Mouse (Mus musculus) small intestine, adult 2 months (tissue): ENCODE measurements around the gene Tecpr2. TPM values are rescaled to one million over a fixed set of nuclear protein-coding genes. Genes with fewer than 3 reads are reported as not detected.

Source experiments
- H3K27ac ChIP-seq: fragments of 200-500 bp; 2 replicates; pipeline ENCODE4 v1.5.1; 2012; ENCODE audit warnings: low read depth, low read length, control low read depth, inconsistent platforms; ENCODE audit not compliant: insufficient read depth
- H3K27me3 ChIP-seq: fragments of 200-500 bp; 2 replicates; pipeline ENCODE4 v1.6.1; 2012; ENCODE audit warnings: mild to moderate bottlenecking, moderate library complexity, low read length, inconsistent platforms; ENCODE audit not compliant: control insufficient read depth, insufficient read depth
- H3K36me3 ChIP-seq: fragments of 200-500 bp; 2 replicates; pipeline ENCODE4 v1.6.1; 2012; ENCODE audit warnings: mild to moderate bottlenecking, low read length, control low read depth, inconsistent platforms; ENCODE audit not compliant: control insufficient read depth, insufficient read depth
- H3K4me1 ChIP-seq: fragments of 200-500 bp; 2 replicates; pipeline ENCODE4 v1.6.1; 2012; ENCODE audit warnings: low read length, inconsistent platforms, mixed read lengths; ENCODE audit not compliant: control insufficient read depth, insufficient read depth, insufficient read length
- H3K4me3 ChIP-seq: fragments of 200-500 bp; 2 replicates; pipeline ENCODE4 v1.5.1; 2012; ENCODE audit warnings: low read depth, mild to moderate bottlenecking, control low read depth, inconsistent platforms, low read length, moderate library complexity
- CTCF ChIP-seq: fragments of 200-500 bp; IDR thresholded peaks from 2 replicates; pipeline ENCODE4 v1.5.1; 2012; ENCODE audit warnings: low read depth, mild to moderate bottlenecking, control low read depth, inconsistent platforms, low read length, moderate library complexity, mixed read lengths; ENCODE audit not compliant: insufficient replicate concordance, insufficient read length; ENCODE audit errors: extremely low read depth
- POLR2A ChIP-seq: fragments of 200-500 bp; IDR thresholded peaks from 2 replicates; pipeline ENCODE4 v1.6.1; 2012; ENCODE audit warnings: low read depth, mild to moderate bottlenecking, control low read depth, inconsistent platforms, low read length, moderate library complexity
- WGBS: fragments of 180-500 bp; shearing (Covaris S2); methylation state at CpG from one replicate; pipeline ENCODE4 v1.1.7; 2018; 5-methylcytosine and 5-hydroxymethylcytosine counted together
- polyA plus RNA-seq: library from polyadenylated mRNA; depleted of rRNA; stranded (reverse); fragments of >200 nt; gene quantifications from 2 replicates; pipeline ENCODE4 v1.2.3, GENCODE M21; 2012

The Tecpr2 gene
- polyA plus RNA-seq, 1 experiment, result 2.2 TPM

DNA sequence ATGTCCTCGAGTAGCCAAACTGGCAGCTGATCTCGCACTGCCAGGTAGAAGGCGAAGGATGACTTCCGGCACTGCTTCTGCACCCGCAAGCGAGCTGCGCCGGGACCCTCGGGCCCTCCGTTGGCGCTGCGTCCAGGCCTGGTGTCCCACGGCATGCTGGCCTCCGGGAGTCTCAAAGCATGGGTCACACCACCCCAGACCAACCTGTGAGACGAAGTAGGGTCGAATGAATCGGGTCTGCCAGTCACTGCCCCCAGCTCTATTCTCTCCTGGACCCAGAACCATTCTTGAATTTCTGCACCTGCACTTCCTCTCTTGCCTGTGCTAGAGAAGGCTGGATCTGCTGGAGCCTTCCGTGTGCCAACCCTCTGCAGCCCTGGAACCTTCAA lies 88.3 kb downstream of the Tecpr2 start:
- peak overlapping the region; percentile 96 for H3K4me3 ChIP-seq
- H3K36me3 ChIP-seq, result peaks cover 30% of the 10 kb centered on the region
- WGBS, result 96% methylated on average over 18 of the region's 18 CpGs
- peaks cover 34% of the 10 kb centered on the region for H3K4me1 ChIP-seq
- H3K27ac ChIP-seq, result no peak overlapping the region
- no peaks in the 10 kb centered on the region for H3K27me3 ChIP-seq
- TF ChIP-seq CTCF (no peak), POLR2A (no peak)

DNA sequence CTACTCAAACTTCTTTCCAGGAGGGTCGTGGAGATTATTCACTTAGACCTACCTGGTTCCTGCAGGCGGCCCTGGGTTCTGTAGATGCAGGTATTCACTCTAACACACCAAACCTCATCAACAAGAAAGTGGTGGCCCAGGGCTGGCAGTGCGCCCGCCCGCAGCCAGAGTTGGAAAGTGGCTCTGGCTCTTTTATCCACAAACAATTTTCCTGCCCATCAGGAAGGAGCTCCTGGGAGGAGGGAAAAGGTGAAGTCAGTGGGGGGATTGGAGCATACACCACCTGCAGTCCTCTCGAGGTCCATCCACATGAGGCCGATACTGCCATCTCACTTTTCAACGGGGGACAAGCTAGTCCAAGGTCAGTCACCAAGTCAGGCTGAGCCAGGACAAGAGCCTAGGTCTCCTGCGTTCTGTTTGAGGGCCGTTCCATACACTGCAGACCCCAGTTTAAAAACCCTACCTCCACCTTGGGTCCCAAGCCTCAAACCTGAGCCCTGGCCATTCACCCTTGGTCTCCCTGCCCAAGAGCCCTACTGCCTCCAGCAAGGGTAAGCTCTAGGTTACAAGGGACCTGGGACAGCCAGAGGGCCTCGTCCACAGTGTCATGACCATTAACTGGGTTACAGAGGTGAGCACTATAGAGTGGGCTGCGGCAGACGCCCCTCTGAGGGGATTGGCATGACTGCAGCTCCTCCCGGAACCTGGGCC lies 89.0 kb downstream of the Tecpr2 start:
- Histone ChIP-seq H3K4me1 (peaks cover 38% of the 10 kb centered on the region), H3K4me3 (peak overlapping the region; percentile 96), H3K27ac (peak overlapping the region; percentile 91), H3K27me3 (no peaks in the 10 kb centered on the region), H3K36me3 (peaks cover 30% of the 10 kb centered on the region)
- TF ChIP-seq POLR2A, result no peak
- TF ChIP-seq CTCF, result no peak
- 39% methylated on average over 14 of the region's 14 CpGs for WGBS

DNA sequence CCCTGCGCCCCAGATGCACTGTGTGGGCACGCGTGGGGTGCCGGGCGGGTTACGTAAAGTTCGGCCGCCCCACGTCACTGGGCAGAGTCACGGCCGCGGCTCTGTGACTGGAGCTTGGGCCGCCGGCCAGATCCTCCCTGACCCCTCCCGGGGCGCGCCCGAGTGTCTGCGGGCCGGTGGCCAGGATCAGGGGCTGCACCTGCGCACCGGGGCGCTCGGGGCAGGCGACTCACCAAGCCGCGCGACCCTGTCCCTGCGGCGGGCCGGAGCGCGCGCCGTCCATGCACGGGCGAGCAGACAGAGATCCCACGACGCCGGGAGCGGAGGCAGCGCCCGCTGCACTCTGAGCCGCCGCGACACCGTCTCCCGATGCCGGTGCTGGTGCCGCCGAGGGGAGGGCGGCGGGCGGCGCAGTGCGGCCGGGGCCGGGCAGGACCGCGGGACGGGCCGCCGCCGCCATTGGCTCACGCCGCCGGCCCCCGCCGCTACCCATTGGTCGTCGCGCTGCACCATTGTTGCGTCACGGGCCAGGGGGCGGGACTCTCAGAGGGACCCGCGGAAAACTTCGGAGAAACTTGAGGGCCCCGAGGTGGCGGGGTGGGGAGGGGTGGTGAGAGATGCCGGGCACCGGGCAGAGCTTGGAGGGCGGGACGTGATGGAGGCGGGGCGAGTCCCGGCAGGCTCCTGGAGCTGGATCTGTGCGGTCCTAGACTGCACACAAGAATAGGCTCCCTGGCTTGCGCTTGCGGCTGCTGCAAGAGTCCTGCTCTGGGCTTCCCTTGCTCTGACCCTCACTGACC lies 89.7 kb downstream of the Tecpr2 start, which contains the start of gene Ankrd9:
Gene Ankrd9 (minus strand): TSS at position 434 of the 800 bp plus-strand sequence.
- peak within 1 kb of the TSS; percentile 91 for H3K27ac ChIP-seq
- under 1% methylated on average over 88 of the region's 90 CpGs for WGBS

DNA sequence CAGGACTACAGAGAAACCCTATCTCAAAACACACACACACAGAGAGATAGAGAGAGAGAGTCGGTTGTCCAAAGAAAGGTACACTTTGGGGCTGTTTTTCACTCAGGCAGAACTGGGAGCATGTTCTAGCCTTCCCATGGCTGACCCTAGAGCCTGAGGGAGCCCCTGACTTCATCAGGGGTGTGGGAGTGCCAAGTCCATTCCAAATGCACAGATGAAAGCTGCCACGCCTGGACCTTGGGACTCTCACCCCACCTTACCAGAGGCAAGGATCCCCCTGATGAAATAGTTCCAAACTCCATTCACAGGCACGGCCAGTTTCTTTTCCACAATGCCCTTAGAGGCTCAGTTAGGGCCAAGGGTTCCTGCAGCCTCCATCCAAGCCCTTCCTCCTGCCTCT lies 90.7 kb downstream of the Tecpr2 start:
- TF ChIP-seq CTCF (no peak), POLR2A (no peak)
- Histone ChIP-seq H3K4me1 (peaks cover 50% of the 10 kb centered on the region), H3K27me3 (no peaks in the 10 kb centered on the region), H3K27ac (peak overlapping the region; percentile 91), H3K4me3 (no peak overlapping the region), H3K36me3 (peaks cover 25% of the 10 kb centered on the region)
- 34% methylated on average over 3 of the region's 3 CpGs for WGBS

More for the DNA sequence above, 89.7 kb downstream of the Tecpr2 start, which contains the start of gene Ankrd9:
- peaks cover 45% of the 10 kb centered on the region for H3K4me1 ChIP-seq
- H3K36me3 ChIP-seq, result peaks cover 28% of the 10 kb centered on the region
- peak; percentile 71 for TF ChIP-seq POLR2A
- no peak for TF ChIP-seq CTCF
- H3K4me3 ChIP-seq, result peak within 1 kb of the TSS; percentile 96
- no peaks in the 10 kb centered on the region for H3K27me3 ChIP-seq

DNA sequence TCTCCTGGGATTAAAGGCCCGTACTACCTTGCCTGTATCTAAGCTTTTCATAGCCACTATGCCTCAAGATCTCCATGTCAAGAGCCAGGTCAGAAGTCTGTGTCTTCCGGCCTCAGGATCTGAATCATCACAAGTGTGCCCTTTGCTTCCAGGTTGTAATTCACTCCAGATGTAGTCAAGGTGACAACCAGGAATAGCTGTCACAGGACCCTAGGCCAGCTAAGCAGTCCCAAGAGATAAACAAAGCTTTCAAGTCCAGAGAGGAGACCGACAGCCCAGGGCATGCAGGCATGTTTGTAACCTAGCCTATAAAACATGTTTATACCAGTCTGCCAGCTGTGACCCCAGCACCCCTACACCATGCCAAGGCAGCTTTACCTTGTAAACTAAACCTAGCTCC lies 92.7 kb downstream of the Tecpr2 start:
- TF ChIP-seq CTCF, result no peak
- no peak for TF ChIP-seq POLR2A
- Histone ChIP-seq H3K36me3 (peaks cover 7% of the 10 kb centered on the region), H3K4me1 (peaks cover 43% of the 10 kb centered on the region), H3K27ac (peak overlapping the region; percentile 91), H3K4me3 (no peak overlapping the region), H3K27me3 (no peaks in the 10 kb centered on the region)
- WGBS, result 53% methylated on average over 3 of the region's 3 CpGs

DNA sequence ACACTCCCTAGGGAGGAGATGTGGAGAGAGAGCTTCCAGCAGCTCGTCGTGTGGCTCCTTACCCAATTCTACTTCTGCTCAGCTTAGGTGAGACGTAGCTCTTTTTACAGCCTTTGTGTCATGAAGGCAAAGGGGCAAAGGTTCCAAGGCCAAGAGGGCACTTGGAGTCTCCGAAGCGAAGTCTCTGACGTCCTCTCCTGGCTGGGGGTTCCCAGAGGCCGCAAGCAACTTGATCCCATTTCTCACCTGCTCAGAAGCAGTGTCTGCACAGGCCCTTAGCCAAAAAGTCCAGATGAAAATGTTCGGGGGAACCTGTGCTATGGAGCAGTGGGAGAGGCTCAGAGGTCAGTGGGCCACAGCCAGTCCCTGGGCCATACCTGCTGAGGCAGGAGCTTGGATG lies 94.0 kb downstream of the Tecpr2 start:
- 33% methylated on average over 8 of the region's 8 CpGs for WGBS
- Histone ChIP-seq H3K27ac (peak overlapping the region; percentile 86), H3K27me3 (no peaks in the 10 kb centered on the region), H3K36me3 (no peaks in the 10 kb centered on the region), H3K4me3 (no peak overlapping the region), H3K4me1 (peaks cover 37% of the 10 kb centered on the region; the same call in 1 of the 2 replicates)
- no peak for TF ChIP-seq POLR2A
- no peak for TF ChIP-seq CTCF

DNA sequence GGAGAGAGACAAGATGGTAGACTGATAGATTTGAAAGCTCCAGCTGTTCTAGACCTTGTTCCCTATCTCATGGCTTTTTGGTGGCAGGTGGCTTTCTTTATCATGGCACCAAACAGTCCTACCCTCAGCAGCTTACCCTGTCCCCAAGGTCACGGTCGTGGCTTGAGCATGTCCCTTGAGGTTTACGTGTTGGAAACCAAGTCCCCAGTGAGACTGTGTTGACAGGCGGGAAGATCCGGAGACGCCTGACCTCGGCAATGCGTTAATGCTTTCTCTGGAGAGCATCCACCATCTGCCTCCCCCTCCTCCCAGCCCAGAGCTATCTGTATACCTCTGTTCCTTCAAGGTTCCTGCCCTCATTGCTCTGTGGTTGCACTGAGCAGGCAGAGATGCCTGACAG lies 94.7 kb downstream of the Tecpr2 start:
- peak overlapping the region; percentile 86; the same call in 1 of the 2 replicates for H3K27ac ChIP-seq
- TF ChIP-seq CTCF, result no peak
- TF ChIP-seq POLR2A, result no peak
- H3K4me1 ChIP-seq, result peaks cover 37% of the 10 kb centered on the region; the same call in 1 of the 2 replicates
- no peaks in the 10 kb centered on the region for H3K27me3 ChIP-seq
- no peaks in the 10 kb centered on the region for H3K36me3 ChIP-seq
- no peak overlapping the region for H3K4me3 ChIP-seq
- 91% methylated on average over 8 of the region's 8 CpGs for WGBS
